Mouse (Mus musculus) liver, adult 2 months (tissue): ENCODE data around the gene Cdc42ep4.

Source experiments
- CTCF ChIP-seq: fragments of 200-500 bp; IDR thresholded peaks from 2 replicates; pipeline ENCODE4 v1.5.1; 2011; ENCODE audit warnings: low read depth, low read length, control low read depth
- POLR2A ChIP-seq: fragments of 200-500 bp; IDR thresholded peaks from 2 replicates; pipeline ENCODE4 v1.6.1; 2011; ENCODE audit warnings: low read length, control low read depth; ENCODE audit not compliant: insufficient read depth; ENCODE audit errors: extremely low read depth

DNA sequence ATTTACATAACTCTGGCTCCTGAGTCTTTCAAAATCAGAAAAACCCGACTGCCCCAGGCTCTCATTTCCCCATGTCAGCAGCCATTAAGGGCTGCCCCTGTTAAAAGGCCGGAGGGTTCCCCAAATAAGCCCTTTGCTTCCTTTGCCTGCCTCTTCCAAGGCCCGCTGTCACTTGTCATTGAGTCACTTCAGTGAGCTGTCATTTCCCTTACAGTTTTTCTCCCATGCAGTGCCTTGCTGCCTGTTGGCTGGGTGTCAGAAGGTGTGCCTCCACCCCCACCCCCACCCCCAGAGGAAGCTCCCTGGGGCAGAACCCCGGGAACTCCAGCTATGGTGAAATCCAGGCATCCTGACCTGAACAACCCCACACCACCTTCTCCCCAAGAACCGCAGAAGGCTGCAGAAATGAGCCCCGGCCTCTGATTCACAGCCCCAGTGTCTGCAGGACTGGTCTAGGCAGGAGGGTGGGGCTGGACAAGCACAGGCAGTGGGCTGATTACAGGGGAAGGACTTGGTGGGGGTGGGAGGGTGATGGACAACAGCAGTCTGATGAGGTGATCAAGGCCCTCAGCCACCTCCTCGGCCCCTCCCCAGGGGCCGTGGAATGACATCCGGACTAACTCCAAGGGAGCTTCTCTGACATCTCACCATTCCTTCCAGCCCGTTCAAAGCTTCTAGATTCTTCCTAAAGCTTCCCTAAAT, 14.8 kb upstream of the Cdc42ep4 start:
- TF ChIP-seq CTCF (no peak), POLR2A (no peak)
